ENCODE assay signal across 9 mouse cellular contexts in genomic region chr5:88886349-88886667, GRCm38 (mm10). TPM values are rescaled to one million over a fixed set of nuclear protein-coding genes. Genes with fewer than 3 reads are reported as not detected.
DNase-seq lines count a peak whose midpoint lies in the region; ATAC-seq lines count a peak whose summit lies in the region.
"Had no signal": no experiment of that assay in that cellular context is flagged by ENCODE, and none has a peak within 500 bp of the region (broad histone marks: within the 10 kb centered on the region; RNA-seq: fewer than 3 reads in every experiment).

No protein-coding gene starts in this region.

- H3K4me2 ChIP-seq in heart, embryonic 13.5 days: peak overlapping the region; percentile 94
- peak overlapping the region; percentile 97 for H3K4me2 ChIP-seq in hindbrain, embryonic 11.5 days (replicated peaks; ENCODE audit: low read depth, low read length)
- peak overlapping the region; percentile 93 for H3K4me2 ChIP-seq in midbrain, embryonic 12.5 days (replicated peaks)

- under 1% methylated on average over 14 of the region's 14 CpGs for WGBS in heart, embryonic 13.5 days
- 0% methylated on average over 14 of the region's 14 CpGs for WGBS in hindbrain, embryonic 11.5 days
- under 1% methylated on average over 14 of the region's 14 CpGs for WGBS in midbrain, embryonic 12.5 days

- no peak for DNase-seq in heart, postnatal 36 days
- DNase-seq in hindbrain, embryonic 11.5 days (ENCODE audit: low spot score): no peak
- DNase-seq in ovary, postnatal 14 days (ENCODE audit: low spot score): no peak
- DNase-seq in ovary, postnatal 36 days (ENCODE audit: low spot score): no peak
- DNase-seq in frontal cortex, postnatal 10 days (ENCODE audit: low spot score in 2 of 2): no peak

- no peaks in the 10 kb centered on the region for H3K9me3 ChIP-seq in heart, embryonic 13.5 days
- H3K9me3 ChIP-seq in hindbrain, embryonic 11.5 days (ENCODE audit: control insufficient read depth, low read length): no peaks in the 10 kb centered on the region
- H3K9me3 ChIP-seq in midbrain, embryonic 12.5 days: no peaks in the 10 kb centered on the region

- peaks cover 27% of the 10 kb centered on the region for H3K4me1 ChIP-seq in heart, embryonic 13.5 days
- 0 out of 2 replicates have a peak, but pooled peaks cover 4% of the 10 kb centered on the region for H3K4me1 ChIP-seq in brown adipose tissue, adult 24 weeks (ENCODE audit: control insufficient read depth, insufficient read depth, insufficient read length, low read length)
- peaks cover 4% of the 10 kb centered on the region; the same call in 1 of the 2 replicates for H3K4me1 ChIP-seq in hindbrain, embryonic 11.5 days (replicated peaks; ENCODE audit: control insufficient read depth, insufficient read depth, low read length)
- H3K4me1 ChIP-seq in midbrain, embryonic 12.5 days: peaks cover 5% of the 10 kb centered on the region

- H3K36me3 ChIP-seq in heart, embryonic 13.5 days: no peaks in the 10 kb centered on the region
- no peaks in the 10 kb centered on the region for H3K36me3 ChIP-seq in hindbrain, embryonic 11.5 days (ENCODE audit: control insufficient read depth, insufficient read depth, low read length)
- no peaks in the 10 kb centered on the region for H3K36me3 ChIP-seq in midbrain, embryonic 12.5 days

- H3K27ac ChIP-seq in heart, embryonic 13.5 days (replicated peaks): peak overlapping the region; percentile 77
- 0 out of 2 replicates have a peak overlapping the region, but pooled peaks have one; percentile 24 for H3K27ac ChIP-seq in brown adipose tissue, adult 24 weeks (replicated peaks; ENCODE audit: low read depth, low read length)
- no peak overlapping the region for H3K27ac ChIP-seq in hindbrain, embryonic 11.5 days (ENCODE audit: low read depth, low read length)
- H3K27ac ChIP-seq in midbrain, embryonic 12.5 days (replicated peaks): no peak overlapping the region

- no peak for ATAC-seq in heart, embryonic 13.5 days (ENCODE audit: extremely low read depth, insufficient number of reproducible peaks, low FRiP score, low TSS enrichment)
- no peak for ATAC-seq in hindbrain, embryonic 11.5 days (ENCODE audit: low FRiP score)
- no peak for ATAC-seq in midbrain, embryonic 12.5 days (ENCODE audit: low FRiP score, low read depth)

- H3K4me3 ChIP-seq in heart, embryonic 13.5 days: peak overlapping the region; percentile 86
- H3K4me3 ChIP-seq in brown adipose tissue, adult 24 weeks (ENCODE audit: insufficient read depth, low read depth, low read length): peak overlapping the region; percentile 62
- peak overlapping the region; percentile 89 for H3K4me3 ChIP-seq in hindbrain, embryonic 11.5 days (ENCODE audit: low read depth, low read length)
- H3K4me3 ChIP-seq in midbrain, embryonic 12.5 days: peak overlapping the region; percentile 90

- peaks cover 8% of the 10 kb centered on the region; the same call in 1 of the 2 replicates for H3K27me3 ChIP-seq in heart, embryonic 13.5 days (replicated peaks)
- H3K27me3 ChIP-seq in hindbrain, embryonic 11.5 days (ENCODE audit: control insufficient read depth, insufficient read depth, low read length): peaks cover 7% of the 10 kb centered on the region; the same call in 1 of the 2 replicates
- peaks cover 33% of the 10 kb centered on the region for H3K27me3 ChIP-seq in midbrain, embryonic 12.5 days

- intact Hi-C loops in heart, postnatal 36 days (cut with DNase I): loop anchor here (5.0 kb wide), 1 partner anchor 41 kb away; no protein-coding TSS in a partner anchor

- H3K9ac ChIP-seq in heart, embryonic 13.5 days: peak overlapping the region; percentile 90
- H3K9ac ChIP-seq in hindbrain, embryonic 11.5 days (ENCODE audit: low read depth, low read length): peak overlapping the region; percentile 66
- peak overlapping the region; percentile 69 for H3K9ac ChIP-seq in midbrain, embryonic 12.5 days (replicated peaks)

RNA-seq across cellular contexts. Expression of gene Slc4a4, which starts 0.3 kb away (rescaled TPM):
- polyA plus RNA-seq in heart, embryonic 13.5 days (2015; fragmentation: Nextera tagmentation; extraction: Ambion mirVana): 3.1 and 3.9 TPM in 2 replicates
- total RNA-seq in heart, postnatal 36 days (2021): 10 to 100 TPM; 22.4 to 32.2 TPM
- polyA plus RNA-seq in brown adipose tissue, adult 24 weeks (2012; ENCODE audit: insufficient read depth, insufficient read length, missing spikeins): 24.9 and 49.3 TPM in 2 replicates
- 1.6 and 2.6 TPM in 2 replicates for polyA plus RNA-seq in hindbrain, embryonic 11.5 days (2014; fragmentation: Nextera tagmentation; extraction: Ambion mirVana)
- 2.5 and 3.0 TPM in 2 replicates for polyA plus RNA-seq in midbrain, embryonic 12.5 days (2016; fragmentation: Nextera tagmentation; extraction: Ambion mirVana)
- total RNA-seq: MEL had no signal

Comparison
In these comparisons a context has a peak if more than half of its experiments do, and no peak if none do; other contexts are left out.
1. H3K27ac ChIP-seq: peak in heart, embryonic 13.5 days (single experiment) and brown adipose tissue, adult 24 weeks (single experiment); none in hindbrain, embryonic 11.5 days (single experiment) and midbrain, embryonic 12.5 days (single experiment).
2. Peak in every context shown above with its lines, with median percentiles within 50 percentile points of each other: H3K4me2 ChIP-seq, H3K4me3 ChIP-seq and H3K9ac ChIP-seq.